Mouse (Mus musculus): ENCODE results near the gene Psmd12. TPM values are rescaled to one million over a fixed set of nuclear protein-coding genes. Genes with fewer than 3 reads are reported as not detected.
"Not testable (repeated sequence)": the region's sequence is repeated elsewhere in the genome, so short reads cannot be mapped to it uniquely, and the experiment has no call there.

Gene Psmd12
- polyA plus RNA-seq, 1 experiment from 2014 or later: 188 TPM

DNA sequence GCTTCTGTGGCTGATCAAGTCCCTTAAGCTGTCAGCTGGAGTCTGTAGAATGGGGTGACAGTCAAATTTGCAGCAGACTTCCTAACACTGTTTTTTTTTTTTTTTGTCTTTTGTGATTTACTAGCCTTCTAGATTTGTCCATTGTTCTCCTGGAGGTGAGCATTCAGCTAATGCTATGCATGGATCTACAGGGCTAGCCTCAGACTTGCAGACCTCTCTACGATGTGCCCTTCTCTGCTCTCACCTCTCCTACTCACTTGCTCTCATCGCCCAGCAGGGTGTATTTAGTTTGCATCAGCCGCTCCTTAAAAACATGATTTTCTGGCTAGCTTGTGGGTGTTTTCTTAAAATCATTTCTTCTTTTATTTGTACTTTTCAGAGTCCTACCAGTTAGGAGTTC lies 5.1 kb downstream of the Psmd12 start:
- H3K4me1 ChIP-seq (replicated peaks): peaks cover 18% of the 10 kb centered on the region
- H3K9me3 ChIP-seq: no peaks in the 10 kb centered on the region
- H3K4me3 ChIP-seq: no peak overlapping the region
- no peak for DNase-seq (ENCODE audit: low spot score)
- H3K36me3 ChIP-seq: peaks cover 51% of the 10 kb centered on the region
- 91% methylated on average over 3 of the region's 3 CpGs for WGBS
- H3K27me3 ChIP-seq (ENCODE audit: insufficient read depth, poor library complexity, severe bottlenecking): no peaks in the 10 kb centered on the region
- no peak overlapping the region for H3K27ac ChIP-seq

DNA sequence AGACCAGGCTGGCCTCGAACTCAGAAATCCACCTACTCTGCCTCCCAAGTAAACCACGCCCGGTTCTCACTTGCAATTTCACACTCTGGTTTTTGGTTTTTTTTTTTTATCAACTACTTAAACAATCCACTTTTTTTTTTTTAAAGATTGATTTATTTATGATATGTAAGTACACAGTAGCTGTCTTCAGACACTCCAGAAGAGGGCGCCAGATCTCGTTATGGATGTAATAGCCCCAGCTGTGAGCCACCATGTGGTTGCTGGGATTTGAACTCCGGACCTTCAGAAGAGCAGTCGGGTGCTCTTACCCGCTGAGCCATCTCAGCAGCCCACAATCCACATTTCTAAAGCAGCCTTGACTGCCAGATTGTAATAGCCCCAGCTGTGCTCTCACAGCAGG lies 23.5 kb downstream of the Psmd12 start:
- H3K36me3 ChIP-seq: peaks cover 52% of the 10 kb centered on the region
- WGBS: 88% methylated on average over 8 of the region's 8 CpGs
- no peak for DNase-seq (ENCODE audit: low spot score)
- no peaks in the 10 kb centered on the region for H3K4me1 ChIP-seq (replicated peaks)
- no peaks in the 10 kb centered on the region for H3K9me3 ChIP-seq
- no peak overlapping the region for H3K4me3 ChIP-seq
- H3K27ac ChIP-seq: no peak overlapping the region
- no peaks in the 10 kb centered on the region for H3K27me3 ChIP-seq (ENCODE audit: insufficient read depth, poor library complexity, severe bottlenecking)

DNA sequence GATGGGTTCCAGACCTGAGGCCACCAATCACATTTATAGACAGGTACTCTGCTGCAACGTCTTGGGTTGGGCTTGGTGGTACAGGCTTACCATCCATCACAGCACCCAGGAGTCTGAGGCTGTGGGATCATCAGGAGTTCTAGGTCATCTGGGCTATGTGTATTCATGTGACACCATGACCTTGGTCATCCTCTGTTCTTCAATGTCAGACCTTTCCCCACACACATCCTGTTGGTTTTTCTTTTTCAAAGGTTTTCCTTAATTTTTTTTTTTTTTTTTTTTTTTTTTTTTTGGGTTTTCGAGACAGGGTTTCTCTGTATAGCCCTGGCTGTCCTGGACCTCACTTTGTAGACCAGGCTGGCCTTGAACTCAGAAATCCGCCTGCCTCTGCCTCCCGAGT lies 25.1 kb downstream of the Psmd12 start:
- peaks cover 37% of the 10 kb centered on the region for H3K36me3 ChIP-seq
- not testable (repeated sequence) for H3K4me1 ChIP-seq (replicated peaks); H3K27ac ChIP-seq; H3K4me3 ChIP-seq; DNase-seq (ENCODE audit: low spot score); H3K9me3 ChIP-seq; H3K27me3 ChIP-seq (ENCODE audit: insufficient read depth, poor library complexity, severe bottlenecking)
- 94% methylated on average over 3 of the region's 4 CpGs for WGBS

DNA sequence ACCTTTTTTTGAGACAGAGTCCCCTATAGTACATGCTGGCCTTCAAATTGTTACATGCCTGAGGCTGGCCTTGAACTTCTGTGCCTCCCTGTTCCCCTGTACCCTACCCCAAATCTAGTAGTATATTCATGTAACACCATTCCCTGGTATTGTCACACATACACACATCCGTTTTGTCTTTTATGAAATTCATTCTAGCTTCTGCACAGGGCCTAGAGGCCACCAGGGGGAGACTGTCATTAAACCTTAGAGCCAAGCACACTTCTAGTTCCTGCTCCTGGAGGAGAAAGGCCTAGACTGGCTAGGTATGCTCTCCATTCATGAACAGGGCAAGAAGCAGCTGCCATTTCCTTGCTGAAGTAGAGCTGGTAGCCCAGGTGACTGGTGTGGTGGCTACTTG lies 27.0 kb downstream of the Psmd12 start:
- Histone ChIP-seq H3K4me1 (replicated peaks) (peaks cover 20% of the 10 kb centered on the region), H3K27me3 (ENCODE audit: insufficient read depth, poor library complexity, severe bottlenecking) (no peaks in the 10 kb centered on the region; the same call in 1 of the 2 replicates), H3K4me3 (no peak overlapping the region), H3K27ac (no peak overlapping the region), H3K36me3 (peaks cover 24% of the 10 kb centered on the region), H3K9me3 (no peaks in the 10 kb centered on the region)
- 78% methylated on average over 1 of the region's 1 CpGs for WGBS
- no peak for DNase-seq (ENCODE audit: low spot score)

DNA sequence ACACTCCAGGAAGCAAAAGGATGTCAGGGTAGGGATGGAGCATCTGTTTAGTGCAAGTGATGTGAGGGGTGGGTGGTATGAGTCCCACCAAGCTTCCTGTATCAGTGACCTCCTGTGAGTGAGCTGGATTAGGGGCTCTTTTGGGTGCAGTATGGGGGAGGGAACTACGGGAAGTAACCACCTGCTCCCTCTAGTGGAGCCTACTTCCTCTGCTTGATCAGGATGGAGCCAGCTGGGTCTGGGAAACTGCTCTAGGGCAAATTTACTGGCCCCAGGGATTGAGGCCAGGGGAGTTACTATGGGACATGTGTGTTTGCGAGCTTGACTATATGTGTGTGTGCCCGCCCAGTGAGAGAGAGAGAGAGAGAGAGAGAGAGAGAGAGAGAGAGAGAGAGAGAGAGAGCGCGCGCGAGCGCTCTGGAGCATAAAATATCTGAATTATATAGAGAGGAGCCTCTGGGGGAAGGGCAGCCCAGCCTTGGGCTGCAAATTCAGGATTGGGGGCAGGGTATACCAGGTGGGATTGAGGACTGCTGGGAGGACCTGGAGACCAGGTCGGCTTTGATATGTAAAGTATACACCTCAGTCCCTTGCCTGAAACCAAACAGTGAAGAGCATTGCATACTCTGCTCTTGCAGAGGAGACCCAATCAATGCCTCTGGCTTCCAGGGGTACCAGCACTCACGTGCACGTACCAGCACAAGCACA lies 30.5 kb downstream of the Psmd12 start:
- H3K36me3 ChIP-seq: peaks cover 4% of the 10 kb centered on the region
- H3K27me3 ChIP-seq (ENCODE audit: insufficient read depth, poor library complexity, severe bottlenecking): no peaks in the 10 kb centered on the region; the same call in 1 of the 2 replicates
- no peak overlapping the region for H3K4me3 ChIP-seq
- no peak overlapping the region for H3K27ac ChIP-seq
- no peaks in the 10 kb centered on the region for H3K9me3 ChIP-seq
- peak; percentile 28 for DNase-seq (ENCODE audit: low spot score)
- peaks cover 21% of the 10 kb centered on the region for H3K4me1 ChIP-seq (replicated peaks)
- 23% methylated on average over 11 of the region's 11 CpGs for WGBS

GRCm38 (mm10) chr11:107510362-107511269 lies 31.3 kb downstream of the Psmd12 start:
- H3K4me3 ChIP-seq: peak overlapping the region; percentile 32
- no peaks in the 10 kb centered on the region; the same call in 1 of the 2 replicates for H3K27me3 ChIP-seq (ENCODE audit: insufficient read depth, poor library complexity, severe bottlenecking)

GRCm38 (mm10) chr11:107511954-107512353 lies 32.7 kb downstream of the Psmd12 start:
- not testable (repeated sequence) for H3K27ac ChIP-seq, H3K9me3 ChIP-seq
- peak; percentile 66 for DNase-seq (ENCODE audit: low spot score)

More at GRCm38 (mm10) chr11:107510362-107511269, 31.3 kb downstream of the Psmd12 start:
- Histone ChIP-seq H3K4me1 (replicated peaks) (peaks cover 21% of the 10 kb centered on the region), H3K9me3 (no peaks in the 10 kb centered on the region), H3K27ac (0 out of 2 replicates have a peak overlapping the region, but pooled peaks have one; percentile 9), H3K36me3 (no peaks in the 10 kb centered on the region)
- 3% methylated on average over 18 of the region's 18 CpGs for WGBS
- DNase-seq (ENCODE audit: low spot score): peak; percentile 43

GRCm38 (mm10) chr11:107513047-107513446 lies 33.8 kb downstream of the Psmd12 start:
- Histone ChIP-seq H3K27me3 (ENCODE audit: insufficient read depth, poor library complexity, severe bottlenecking) (no peaks in the 10 kb centered on the region; the same call in 1 of the 2 replicates), H3K4me1 (replicated peaks) (peaks cover 21% of the 10 kb centered on the region), H3K36me3 (no peaks in the 10 kb centered on the region), H3K4me3 (no peak overlapping the region), H3K27ac (no peak overlapping the region), H3K9me3 (no peaks in the 10 kb centered on the region)
- no peak for DNase-seq (ENCODE audit: low spot score)
- 90% methylated on average over 10 of the region's 10 CpGs for WGBS

More at GRCm38 (mm10) chr11:107511954-107512353, 32.7 kb downstream of the Psmd12 start:
- not testable (repeated sequence) for H3K36me3 ChIP-seq; H3K27me3 ChIP-seq (ENCODE audit: insufficient read depth, poor library complexity, severe bottlenecking); H3K4me3 ChIP-seq
- 43% methylated on average over 5 of the region's 5 CpGs for WGBS
- peaks cover 21% of the 10 kb centered on the region for H3K4me1 ChIP-seq (replicated peaks)

- 95% methylated on average over 2 of the region's 2 CpGs for WGBS
- no peaks in the 10 kb centered on the region for H3K4me1 ChIP-seq (replicated peaks)
Observed at GRCm38 (mm10) chr11:107516387-107516786, 37.1 kb downstream of the Psmd12 start.

DNA sequence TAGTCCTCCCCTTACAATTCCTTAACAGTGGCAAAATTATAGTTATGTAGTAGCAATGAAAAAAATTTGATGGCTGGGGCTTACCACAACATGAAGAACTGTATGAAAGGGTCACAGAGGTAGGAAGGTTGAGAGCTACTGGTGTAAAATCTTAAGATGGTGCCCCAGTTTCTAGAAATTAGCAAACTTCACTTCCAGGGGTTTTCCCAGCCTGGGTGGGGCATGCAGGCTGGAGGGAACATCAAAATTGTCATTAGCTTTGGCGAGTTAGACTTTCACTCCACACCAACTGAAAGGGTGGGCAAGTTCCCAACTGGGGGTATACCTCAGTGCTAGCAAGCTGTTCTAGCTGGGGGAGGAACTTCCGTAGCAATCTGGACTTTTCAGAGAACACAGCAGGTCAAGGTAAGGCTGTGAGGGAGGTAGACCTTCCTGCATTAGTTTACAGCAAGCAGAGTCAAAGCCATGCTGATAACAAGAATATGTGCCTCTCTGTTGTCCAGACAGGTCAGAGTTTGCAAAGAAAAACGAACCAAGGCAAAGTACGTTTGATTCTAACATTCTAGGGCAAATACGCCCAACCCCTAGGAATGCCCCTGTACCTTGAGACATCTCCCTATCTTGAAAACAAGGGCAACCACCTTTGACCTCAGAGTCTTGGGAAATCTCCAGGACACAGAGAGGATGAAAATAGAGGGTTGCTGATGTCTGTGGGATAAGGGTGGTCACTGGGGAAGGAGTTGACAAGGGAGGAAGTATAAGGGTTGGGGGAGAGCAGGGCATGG lies 39.6 kb downstream of the Psmd12 start:
- Histone ChIP-seq H3K4me1 (replicated peaks) (no peaks in the 10 kb centered on the region), H3K27ac (no peak overlapping the region), H3K4me3 (no peak overlapping the region), H3K36me3 (no peaks in the 10 kb centered on the region), H3K9me3 (no peaks in the 10 kb centered on the region), H3K27me3 (ENCODE audit: insufficient read depth, poor library complexity, severe bottlenecking) (no peaks in the 10 kb centered on the region)
- DNase-seq (ENCODE audit: low spot score): no peak
- 75% methylated on average over 5 of the region's 5 CpGs for WGBS

More at GRCm38 (mm10) chr11:107516387-107516786, 37.1 kb downstream of the Psmd12 start:
- Histone ChIP-seq H3K9me3 (no peaks in the 10 kb centered on the region), H3K4me3 (no peak overlapping the region), H3K27ac (no peak overlapping the region), H3K27me3 (ENCODE audit: insufficient read depth, poor library complexity, severe bottlenecking) (no peaks in the 10 kb centered on the region), H3K36me3 (no peaks in the 10 kb centered on the region)
- no peak for DNase-seq (ENCODE audit: low spot score)

- Histone ChIP-seq H3K36me3 (no peaks in the 10 kb centered on the region), H3K27ac (no peak overlapping the region), H3K9me3 (no peaks in the 10 kb centered on the region), H3K27me3 (ENCODE audit: insufficient read depth, poor library complexity, severe bottlenecking) (no peaks in the 10 kb centered on the region), H3K4me1 (replicated peaks) (no peaks in the 10 kb centered on the region), H3K4me3 (no peak overlapping the region)
- DNase-seq (ENCODE audit: low spot score): no peak
- 66% methylated on average over 1 of the region's 1 CpGs for WGBS
Observed at GRCm38 (mm10) chr11:107521153-107521552, 41.9 kb downstream of the Psmd12 start.

- DNase-seq (ENCODE audit: low spot score): no peak
- Histone ChIP-seq H3K36me3 (no peaks in the 10 kb centered on the region), H3K4me3 (no peak overlapping the region), H3K9me3 (no peaks in the 10 kb centered on the region), H3K4me1 (replicated peaks) (peaks cover 11% of the 10 kb centered on the region), H3K27me3 (ENCODE audit: insufficient read depth, poor library complexity, severe bottlenecking) (no peaks in the 10 kb centered on the region), H3K27ac (no peak overlapping the region)
- 84% methylated on average over 1 of the region's 1 CpGs for WGBS
Observed at GRCm38 (mm10) chr11:107524966-107525365, 45.7 kb downstream of the Psmd12 start.

Measured in hindbrain, embryonic 10.5 days (tissue).